Mouse (Mus musculus): ENCODE data around the gene Ldlrad1.

DNA sequence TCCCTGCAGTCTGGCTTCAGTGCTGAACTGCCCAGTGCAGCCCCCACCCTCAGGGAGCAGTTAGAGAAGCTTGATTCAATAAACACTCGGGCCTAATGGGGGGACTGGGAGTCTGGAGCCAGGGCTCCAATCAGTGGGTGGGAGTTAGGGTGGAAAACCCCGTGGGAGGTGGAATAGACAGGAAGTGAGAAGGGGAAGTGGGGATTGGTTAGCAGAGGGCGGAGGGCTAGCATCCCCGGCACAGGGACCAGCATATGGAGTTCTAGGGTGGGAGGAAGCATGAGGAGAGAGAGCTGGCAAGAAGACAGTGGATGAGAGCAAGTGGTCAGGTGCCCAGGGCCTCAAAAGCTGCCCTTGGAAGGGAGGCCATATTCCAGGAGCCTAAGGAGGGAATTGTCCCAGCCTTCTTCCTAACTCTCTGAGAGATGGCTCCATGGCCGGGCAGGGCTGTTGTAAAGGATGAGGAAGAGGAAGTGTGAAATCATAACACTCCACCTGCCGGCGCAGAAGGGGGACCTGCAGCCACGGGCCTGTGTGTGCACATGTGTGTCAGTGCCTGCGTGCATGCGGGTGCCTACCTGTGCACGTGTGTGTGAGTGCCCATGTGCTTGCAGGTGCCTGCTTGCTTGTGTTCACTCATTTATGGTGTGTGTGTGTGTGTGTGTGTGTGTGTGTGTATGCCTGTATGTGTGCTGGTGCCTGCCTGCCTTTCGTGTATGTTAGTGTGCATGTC, 4.5 kb downstream of the Ldlrad1 start:
- TF ChIP-seq CTCF (IDR thresholded peaks at IDR 0.05; ENCODE audit: low read depth) (no peak), EP300 (IDR thresholded peaks at IDR 0.05; ENCODE audit: low read depth) (no peak)
